ENCODE assay signal across 21 mouse cellular contexts in the genomic region with DNA sequence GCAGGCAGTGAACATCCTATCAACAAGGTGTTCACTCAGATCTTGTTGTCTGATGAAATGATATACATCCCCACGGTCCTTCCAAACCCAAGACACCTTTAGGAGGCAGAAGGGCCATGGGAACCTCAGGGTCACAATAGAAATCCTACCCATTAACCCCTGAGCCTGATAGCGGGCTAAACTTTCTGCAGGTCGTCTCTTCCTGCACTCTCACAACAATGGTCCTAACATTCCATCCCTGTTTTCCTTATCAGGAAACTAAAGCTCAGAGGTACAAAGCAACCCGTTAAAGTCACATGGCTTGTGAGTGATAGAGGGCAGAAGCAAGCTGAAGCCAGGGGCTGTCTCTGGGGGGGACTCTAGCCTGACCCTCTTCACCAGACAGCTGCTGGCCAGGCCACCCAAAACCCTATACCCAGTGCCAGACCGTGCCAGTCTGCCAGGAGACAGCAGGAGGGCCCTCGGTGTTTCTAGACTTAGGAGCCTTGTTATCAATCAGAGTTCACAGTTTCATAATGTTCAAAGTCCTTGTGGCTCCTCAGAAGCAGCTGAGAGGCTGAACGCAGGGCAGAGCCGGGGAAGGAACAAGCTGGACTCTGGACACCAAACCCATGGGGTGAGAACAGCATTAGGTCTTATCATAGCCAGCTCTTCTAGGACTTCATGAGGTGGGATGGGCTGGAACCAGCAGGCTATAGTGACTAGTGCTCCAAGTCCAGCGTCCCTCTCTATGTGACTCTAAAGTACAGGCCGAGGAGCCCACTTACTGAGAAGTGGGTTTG. TPM values are rescaled to one million over a fixed set of nuclear protein-coding genes. Genes with fewer than 3 reads are reported as not detected.
DNase-seq lines count a peak whose midpoint lies in the region; ATAC-seq and TF ChIP-seq lines count a peak whose summit lies in the region.
"Had no signal": no experiment of that assay in that cellular context is flagged by ENCODE, and none has a peak within 500 bp of the region (broad histone marks: within the 10 kb centered on the region; RNA-seq: fewer than 3 reads in every experiment).

No protein-coding gene starts in this region.

- H3K9ac ChIP-seq in intestine, embryonic 15.5 days, result no peak overlapping the region
- no peak overlapping the region for H3K9ac ChIP-seq in stomach, embryonic 15.5 days
- no peak overlapping the region for H3K9ac ChIP-seq in heart, adult 2 months (ENCODE audit: low read depth, low read length)
- H3K9ac ChIP-seq: liver, embryonic 12.5 days had no signal

- H3K27me3 ChIP-seq in intestine, embryonic 15.5 days (replicated peaks), result no peaks in the 10 kb centered on the region
- H3K27me3 ChIP-seq in stomach, embryonic 15.5 days (replicated peaks), result no peaks in the 10 kb centered on the region
- no peaks in the 10 kb centered on the region for H3K27me3 ChIP-seq in heart, adult 2 months (ENCODE audit: control insufficient read depth, insufficient read depth, low read length)

- no peaks in the 10 kb centered on the region for H3K9me3 ChIP-seq in intestine, embryonic 15.5 days
- H3K9me3 ChIP-seq in stomach, embryonic 15.5 days, result no peaks in the 10 kb centered on the region
- H3K9me3 ChIP-seq: embryonic facial prominence, embryonic 10.5 days; limb, embryonic 10.5 days; liver, embryonic 12.5 days; megakaryocyte, embryonic 14.5 days had no signal

- no peak for TF ChIP-seq CTCF in heart, adult 2 months (IDR thresholded peaks at IDR 0.05)

- ATAC-seq in intestine, embryonic 15.5 days, result peak; percentile 93
- ATAC-seq in stomach, embryonic 15.5 days (ENCODE audit: insufficient read depth, low FRiP score, low read depth), result peak; percentile 60
- ATAC-seq: hindbrain, embryonic 16.5 days; liver, embryonic 12.5 days; midbrain, embryonic 16.5 days had no signal

- H3K4me2 ChIP-seq in intestine, embryonic 15.5 days (replicated peaks), result peak overlapping the region; percentile 10; the same call in 1 of the 2 replicates
- no peak overlapping the region for H3K4me2 ChIP-seq in stomach, embryonic 15.5 days
- H3K4me2 ChIP-seq: liver, embryonic 12.5 days had no signal

- no peaks in the 10 kb centered on the region for H3K36me3 ChIP-seq in intestine, embryonic 15.5 days
- no peaks in the 10 kb centered on the region for H3K36me3 ChIP-seq in stomach, embryonic 15.5 days
- no peaks in the 10 kb centered on the region for H3K36me3 ChIP-seq in heart, adult 2 months (ENCODE audit: control insufficient read depth, insufficient read depth, low read length)
- H3K36me3 ChIP-seq: embryonic facial prominence, embryonic 10.5 days; limb, embryonic 10.5 days; liver, embryonic 12.5 days had no signal

- H3K79me2 ChIP-seq in heart, adult 2 months (replicated peaks; ENCODE audit: control insufficient read depth, insufficient read depth, low read length), result no peaks in the 10 kb centered on the region

- DNase-seq in kidney, adult 18-20 months, result peak; percentile 67
- DNase-seq in kidney, postnatal 10 days, result peak; percentile 49
- DNase-seq in right cerebral cortex, postnatal 10 days (ENCODE audit: low spot score in 2 of 2), result no peak
- DNase-seq in heart, adult 2 months, result no peak
- DNase-seq in testis, postnatal 10 days (ENCODE audit: low spot score), result no peak
- DNase-seq: cerebellum, adult 18-20 months; gastrocnemius, postnatal 10 days; lung, adult 2 months; right cerebral cortex, adult 18-20 months; thymus, adult 2 months had no signal

- WGBS in intestine, embryonic 15.5 days, result 52% methylated on average over 10 of the region's 10 CpGs
- WGBS in stomach, embryonic 15.5 days, result 57% methylated on average over 10 of the region's 10 CpGs
- 51% methylated on average over 10 of the region's 10 CpGs for WGBS in heart, adult 2 months

- intact Hi-C loops in heart, adult 2 months (cut with DNase I), result no loop called here

- TF ChIP-seq POLR2A in heart, adult 2 months (IDR thresholded peaks at IDR 0.05; ENCODE audit: insufficient read depth, low read depth, low read length), result no peak

- H3K4me1 ChIP-seq in intestine, embryonic 15.5 days (replicated peaks), result peaks cover 27% of the 10 kb centered on the region
- H3K4me1 ChIP-seq in stomach, embryonic 15.5 days, result peaks cover 6% of the 10 kb centered on the region; the same call in 1 of the 2 replicates
- H3K4me1 ChIP-seq in heart, adult 2 months (ENCODE audit: control insufficient read depth, insufficient read depth, low read length), result no peaks in the 10 kb centered on the region

- H3K4me3 ChIP-seq in intestine, embryonic 15.5 days (replicated peaks), result no peak overlapping the region
- H3K4me3 ChIP-seq in stomach, embryonic 15.5 days (replicated peaks), result no peak overlapping the region
- no peak overlapping the region for H3K4me3 ChIP-seq in heart, adult 2 months
- H3K4me3 ChIP-seq: embryonic facial prominence, embryonic 10.5 days; layer of hippocampus, adult 2 months; limb, embryonic 10.5 days; liver, embryonic 12.5 days; megakaryocyte, embryonic 14.5 days had no signal

- no peak for TF ChIP-seq EP300 in heart, adult 2 months (IDR thresholded peaks at IDR 0.05; ENCODE audit: insufficient read depth, low read depth, low read length)

- H3K27ac ChIP-seq in intestine, embryonic 15.5 days, result peak overlapping the region; percentile 81
- 0 out of 2 replicates have a peak overlapping the region, but pooled peaks have one; percentile 35 for H3K27ac ChIP-seq in stomach, embryonic 15.5 days
- H3K27ac ChIP-seq in heart, adult 2 months, result no peak overlapping the region
- H3K27ac ChIP-seq: embryonic facial prominence, embryonic 10.5 days; layer of hippocampus, adult 2 months; limb, embryonic 10.5 days; liver, embryonic 12.5 days had no signal

RNA-seq across cellular contexts. Expression of a gene that starts 14.5 kb away (rescaled TPM):
- 5.3 and 5.6 TPM in 2 replicates for polyA plus RNA-seq in intestine, embryonic 15.5 days (2015; fragmentation: Nextera tagmentation; extraction: Ambion mirVana)
- 4.2 and 6.0 TPM in 2 replicates for polyA plus RNA-seq in stomach, embryonic 15.5 days (2015; fragmentation: Nextera tagmentation; extraction: Ambion mirVana)
- 1 to 10 TPM; 6.1 to 7.9 TPM for total RNA-seq in heart, adult 2 months (2021)
- 13.8 and 18.1 TPM in 2 replicates for polyA plus RNA-seq in heart, adult 2 months (2012; rRNA removed)

RNA-seq across cellular contexts. Expression of a gene that starts 46.1 kb away (rescaled TPM):
- polyA plus RNA-seq in intestine, embryonic 15.5 days (2015; fragmentation: Nextera tagmentation; extraction: Ambion mirVana), result 1.2 and 1.6 TPM in 2 replicates
- 0.61 and 0.98 TPM in 2 replicates for polyA plus RNA-seq in stomach, embryonic 15.5 days (2015; fragmentation: Nextera tagmentation; extraction: Ambion mirVana)
- total RNA-seq in heart, adult 2 months (2021), result not detected
- 0.20 and 0.31 TPM in 2 replicates for polyA plus RNA-seq in heart, adult 2 months (2012; rRNA removed)
- polyA plus RNA-seq: C2C12; forebrain, embryonic 11.5 days; hindbrain, embryonic 16.5 days; midbrain, embryonic 16.5 days had no signal

Comparison
In these comparisons a context has a peak if more than half of its experiments do, and no peak if none do; other contexts are left out.
1. DNase-seq: peak in kidney, adult 18-20 months (single experiment) and kidney, postnatal 10 days (single experiment); none in right cerebral cortex, postnatal 10 days (0 of 2), heart, adult 2 months (0 of 2) and testis, postnatal 10 days (single experiment).